16 mouse cellular contexts compared by ENCODE assay signal in genomic region chr13:97530570-97530969, GRCm38 (mm10).
A peak's percentile ranks its signal among the peaks of the same experiment; 100 is the strongest.
DNase-seq lines count a peak whose midpoint lies in the region; ATAC-seq lines count a peak whose summit lies in the region.
"Had no signal": no experiment of that assay in that cellular context is flagged by ENCODE, and none has a peak within 500 bp of the region (broad histone marks: within the 10 kb centered on the region; RNA-seq: fewer than 3 reads in every experiment).

No protein-coding gene starts in this region.

- no peak for DNase-seq in frontal cortex, postnatal 10 days (ENCODE audit: low spot score in 2 of 2)
- DNase-seq in lung, adult 18-20 months, result no peak
- DNase-seq in forelimb bud, embryonic 11.5 days (ENCODE audit: low read depth, low spot score), result peak; percentile 36
- peak; percentile 27 for DNase-seq in retina, embryonic 14.5 days (ENCODE audit: low spot score)
- no peak for DNase-seq in right cerebral cortex, adult 2 months (ENCODE audit: low spot score in 2 of 2)
- DNase-seq in kidney, adult 11 months, result no peak
- DNase-seq: cerebellum, adult 11-12 months; kidney, postnatal 4 days; right cerebral cortex, postnatal 14 days; thymus, postnatal 14 days had no signal

- H3K4me1 ChIP-seq in lung, embryonic 16.5 days (replicated peaks; ENCODE audit: control insufficient read depth, insufficient read depth, low read length), result peaks cover 11% of the 10 kb centered on the region
- H3K4me1 ChIP-seq: midbrain, embryonic 12.5 days had no signal

- no peaks in the 10 kb centered on the region for H3K9me3 ChIP-seq in lung, embryonic 16.5 days (ENCODE audit: control insufficient read depth, low read length)
- H3K9me3 ChIP-seq: limb, embryonic 13.5 days; midbrain, embryonic 12.5 days had no signal

- WGBS in lung, embryonic 16.5 days, result 29% methylated on average over 2 of the region's 2 CpGs

- no peak overlapping the region for H3K9ac ChIP-seq in lung, embryonic 16.5 days (ENCODE audit: low read length)
- H3K9ac ChIP-seq: limb, embryonic 13.5 days; midbrain, embryonic 12.5 days had no signal

- H3K4me3 ChIP-seq in lung, embryonic 16.5 days (ENCODE audit: low read length), result no peak overlapping the region
- H3K4me3 ChIP-seq: limb, embryonic 13.5 days; midbrain, embryonic 12.5 days had no signal

- H3K27ac ChIP-seq in lung, embryonic 16.5 days (ENCODE audit: low read length), result no peak overlapping the region
- H3K27ac ChIP-seq: limb, embryonic 13.5 days; midbrain, embryonic 12.5 days had no signal

- no peak overlapping the region for H3K4me2 ChIP-seq in lung, embryonic 16.5 days (ENCODE audit: low read depth, low read length)
- H3K4me2 ChIP-seq: limb, embryonic 13.5 days; midbrain, embryonic 12.5 days had no signal

- ATAC-seq in frontal cortex, adult (ENCODE audit: low TSS enrichment), result peak; percentile 31; the same call in 1 of the 2 replicates
- peak; percentile 39; the same call in 1 of the 2 replicates for ATAC-seq in lung, embryonic 16.5 days (ENCODE audit: low read depth)
- ATAC-seq: activated CD4-positive, CD25-positive, alpha-beta regulatory T cell, adult 4 months had no signal

- H3K27me3 ChIP-seq in lung, embryonic 16.5 days (ENCODE audit: control insufficient read depth, insufficient read depth, low read depth, low read length), result no peaks in the 10 kb centered on the region
- H3K27me3 ChIP-seq: CH12.LX; limb, embryonic 13.5 days had no signal

- no peaks in the 10 kb centered on the region for H3K36me3 ChIP-seq in lung, embryonic 16.5 days (ENCODE audit: control insufficient read depth, insufficient read depth, low read length)
- H3K36me3 ChIP-seq: limb, embryonic 13.5 days; midbrain, embryonic 12.5 days had no signal

Comparison
In these comparisons a context has a peak if more than half of its experiments do, and no peak if none do; other contexts are left out.
1. DNase-seq: peak in forelimb bud, embryonic 11.5 days (single experiment) and retina, embryonic 14.5 days (single experiment); none in frontal cortex, postnatal 10 days (0 of 2), lung, adult 18-20 months (0 of 2), right cerebral cortex, adult 2 months (0 of 2) and kidney, adult 11 months (single experiment).